ENCODE assay signal across 14 mouse cellular contexts in the genomic region with DNA sequence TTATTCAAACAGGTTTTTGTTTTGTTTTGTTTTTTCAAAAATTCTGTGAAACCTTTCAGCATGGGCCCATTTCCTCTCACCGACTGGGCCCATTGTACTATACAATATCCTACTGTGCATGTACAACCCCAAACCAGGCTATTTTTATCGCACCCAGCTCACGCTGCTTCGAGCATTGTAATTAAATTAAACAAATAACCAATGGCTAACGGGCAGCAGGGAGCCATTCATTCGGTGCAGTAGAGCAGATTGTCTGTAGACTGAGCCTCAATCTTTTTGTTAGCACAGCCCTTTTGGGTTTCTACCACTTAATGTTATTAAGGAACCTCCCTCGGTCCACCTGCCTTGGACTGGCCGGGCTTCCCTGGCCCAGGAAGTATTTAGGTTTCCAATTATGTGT. TPM values are rescaled to one million over a fixed set of nuclear protein-coding genes. Genes with fewer than 3 reads are reported as not detected.
DNase-seq lines count a peak whose midpoint lies in the region; ATAC-seq and TF ChIP-seq lines count a peak whose summit lies in the region.
"Had no signal": no experiment of that assay in that cellular context is flagged by ENCODE, and none has a peak within 500 bp of the region (broad histone marks: within the 10 kb centered on the region; RNA-seq: fewer than 3 reads in every experiment).

No protein-coding gene starts in this region.

- ATAC-seq in forebrain, embryonic 16.5 days = peak; percentile 58; the same call in 1 of the 2 replicates
- no peak for ATAC-seq in midbrain, embryonic 14.5 days (ENCODE audit: low FRiP score, low TSS enrichment)
- ATAC-seq: intestine, postnatal 0 days had no signal

- no peaks in the 10 kb centered on the region; the same call in 1 of the 2 replicates for H3K9me3 ChIP-seq in ES-Bruce4 (replicated peaks; ENCODE audit: control insufficient read depth, insufficient read depth, low read length, poor library complexity, severe bottlenecking)
- H3K9me3 ChIP-seq in forebrain, embryonic 16.5 days (ENCODE audit: control insufficient read depth, low read length) = no peaks in the 10 kb centered on the region
- H3K9me3 ChIP-seq in midbrain, embryonic 14.5 days (ENCODE audit: control insufficient read depth, low read length) = no peaks in the 10 kb centered on the region
- H3K9me3 ChIP-seq: heart, embryonic 15.5 days had no signal

- H3K27me3 ChIP-seq in ES-Bruce4 (ENCODE audit: control insufficient read depth, insufficient read depth, low read length, poor library complexity, severe bottlenecking) = no peaks in the 10 kb centered on the region
- H3K27me3 ChIP-seq in forebrain, embryonic 16.5 days (replicated peaks; ENCODE audit: control insufficient read depth, insufficient read depth, low read length) = peaks cover 2% of the 10 kb centered on the region; the same call in 1 of the 2 replicates
- peaks cover 13% of the 10 kb centered on the region; the same call in 1 of the 2 replicates for H3K27me3 ChIP-seq in midbrain, embryonic 14.5 days (ENCODE audit: control insufficient read depth, insufficient read depth, low read length)
- H3K27me3 ChIP-seq: heart, embryonic 15.5 days had no signal

- no peak for TF ChIP-seq CTCF in ES-Bruce4 (IDR thresholded peaks at IDR 0.05; ENCODE audit: low read depth, low read length)

- peak overlapping the region; percentile 25; the same call in 1 of the 2 replicates for H3K4me2 ChIP-seq in forebrain, embryonic 16.5 days (ENCODE audit: low read length)
- H3K4me2 ChIP-seq in midbrain, embryonic 14.5 days (ENCODE audit: low read length) = peak overlapping the region; percentile 44
- H3K4me2 ChIP-seq: heart, embryonic 15.5 days had no signal

- H3K4me3 ChIP-seq in ES-Bruce4 (ENCODE audit: low read depth, low read length) = no peak overlapping the region
- no peak overlapping the region for H3K4me3 ChIP-seq in forebrain, embryonic 16.5 days (replicated peaks; ENCODE audit: low read length)
- no peak overlapping the region for H3K4me3 ChIP-seq in midbrain, embryonic 14.5 days (replicated peaks; ENCODE audit: low read depth, low read length)
- H3K4me3 ChIP-seq: heart, embryonic 15.5 days; myocyte had no signal

- DNase-seq in Muller cell, postnatal 12 days (ENCODE audit: inconsistent ontology term) = peak; percentile 36
- DNase-seq in midbrain, embryonic 14.5 days = peak; percentile 56
- DNase-seq in layer of hippocampus, adult 9-10 months (ENCODE audit: low spot score) = no peak
- no peak for DNase-seq in kidney, adult 9 months
- no peak for DNase-seq in thymus, postnatal 36 days
- DNase-seq: cerebellum, adult 9-11 months; gastrocnemius, postnatal 25 days; thymus, postnatal 25 days had no signal

- peak overlapping the region; percentile 51; the same call in 1 of the 2 replicates for H3K27ac ChIP-seq in ES-Bruce4 (ENCODE audit: insufficient read depth, low read length)
- H3K27ac ChIP-seq in forebrain, embryonic 16.5 days (ENCODE audit: low read length) = no peak overlapping the region
- H3K27ac ChIP-seq in midbrain, embryonic 14.5 days (replicated peaks; ENCODE audit: low read depth, low read length) = no peak overlapping the region
- H3K27ac ChIP-seq: heart, embryonic 15.5 days; liver, embryonic 14.5 days had no signal

- H3K4me1 ChIP-seq in ES-Bruce4 (ENCODE audit: control insufficient read depth, insufficient read depth, low read length) = no peaks in the 10 kb centered on the region
- H3K4me1 ChIP-seq in forebrain, embryonic 16.5 days (replicated peaks; ENCODE audit: control insufficient read depth, insufficient read depth, low read length) = peaks cover 12% of the 10 kb centered on the region
- H3K4me1 ChIP-seq in midbrain, embryonic 14.5 days (ENCODE audit: control insufficient read depth, insufficient read depth, low read length) = peaks cover 13% of the 10 kb centered on the region
- H3K4me1 ChIP-seq: heart, embryonic 15.5 days had no signal

- 2% methylated on average over 8 of the region's 8 CpGs for WGBS in forebrain, embryonic 16.5 days
- 7% methylated on average over 8 of the region's 8 CpGs for WGBS in midbrain, embryonic 14.5 days

- H3K36me3 ChIP-seq in ES-Bruce4 (ENCODE audit: control insufficient read depth, insufficient read depth, low read length, poor library complexity, severe bottlenecking) = no peaks in the 10 kb centered on the region
- no peaks in the 10 kb centered on the region for H3K36me3 ChIP-seq in forebrain, embryonic 16.5 days (ENCODE audit: control insufficient read depth, insufficient read depth)
- H3K36me3 ChIP-seq in midbrain, embryonic 14.5 days (ENCODE audit: control insufficient read depth, insufficient read depth, low read length) = no peaks in the 10 kb centered on the region
- H3K36me3 ChIP-seq: heart, embryonic 15.5 days had no signal

- TF ChIP-seq EP300 in ES-Bruce4 (IDR thresholded peaks at IDR 0.05; ENCODE audit: insufficient read depth, low read depth, low read length) = no peak

- H3K9ac ChIP-seq in ES-Bruce4 (ENCODE audit: low read depth, poor library complexity, severe bottlenecking) = no peak overlapping the region
- no peak overlapping the region for H3K9ac ChIP-seq in forebrain, embryonic 16.5 days (replicated peaks; ENCODE audit: low read depth, low read length)
- H3K9ac ChIP-seq in midbrain, embryonic 14.5 days (replicated peaks; ENCODE audit: low read length) = no peak overlapping the region
- H3K9ac ChIP-seq: heart, embryonic 15.5 days; liver, embryonic 14.5 days had no signal

- TF ChIP-seq POLR2A in ES-Bruce4 (IDR thresholded peaks at IDR 0.05; ENCODE audit: insufficient read depth, low read length) = no peak

RNA-seq across cellular contexts. Expression of gene Phox2b, which starts 39.5 kb away (rescaled TPM):
- not detected in 2 replicates for polyA plus RNA-seq in ES-Bruce4 (2011; ENCODE audit: insufficient read depth, insufficient read length, low read depth, missing spikeins)
- not detected in 2 replicates for polyA plus RNA-seq in forebrain, embryonic 16.5 days (2015; fragmentation: Nextera tagmentation; extraction: Ambion mirVana)
- polyA plus RNA-seq in midbrain, embryonic 14.5 days (2014; fragmentation: Nextera tagmentation; extraction: Ambion mirVana) = 2.2 and 3.3 TPM in 2 replicates
- polyA plus RNA-seq: myocyte had no signal

Comparison
In these comparisons a context has a peak if more than half of its experiments do, and no peak if none do; other contexts are left out.
1. DNase-seq: peak in Muller cell, postnatal 12 days (single experiment) and midbrain, embryonic 14.5 days (single experiment); none in layer of hippocampus, adult 9-10 months (single experiment), kidney, adult 9 months (single experiment) and thymus, postnatal 36 days (0 of 2).